Mouse (Mus musculus): Measurements from ENCODE around the gene Olfr1367.
"Not testable (repeated sequence)": the region's sequence is repeated elsewhere in the genome, so short reads cannot be mapped to it uniquely, and the experiment has no call there.

Gene Olfr1367

DNA sequence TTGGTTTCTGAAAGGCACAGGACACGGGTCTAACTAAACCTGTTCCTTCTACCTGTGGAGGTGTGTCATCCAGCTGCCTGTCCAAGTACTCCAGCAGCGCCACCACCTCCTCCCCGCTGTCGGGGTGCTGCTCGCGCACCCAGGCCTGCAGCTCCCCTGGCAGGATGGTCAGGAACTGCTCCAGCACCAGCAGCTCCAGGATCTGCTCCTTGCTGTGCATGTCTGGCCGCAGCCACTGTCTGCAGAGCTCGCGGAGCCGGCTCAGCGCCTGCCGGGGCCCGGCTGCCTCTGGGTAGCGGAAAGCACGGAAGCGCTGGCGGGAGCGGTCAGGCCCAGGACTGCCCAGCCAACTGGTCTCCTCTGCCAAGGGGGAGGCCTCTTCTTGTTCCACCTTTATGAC lies 49.3 kb downstream of the Olfr1367 start:
- not testable (repeated sequence) for DNase-seq (ENCODE audit: low spot score)

DNA sequence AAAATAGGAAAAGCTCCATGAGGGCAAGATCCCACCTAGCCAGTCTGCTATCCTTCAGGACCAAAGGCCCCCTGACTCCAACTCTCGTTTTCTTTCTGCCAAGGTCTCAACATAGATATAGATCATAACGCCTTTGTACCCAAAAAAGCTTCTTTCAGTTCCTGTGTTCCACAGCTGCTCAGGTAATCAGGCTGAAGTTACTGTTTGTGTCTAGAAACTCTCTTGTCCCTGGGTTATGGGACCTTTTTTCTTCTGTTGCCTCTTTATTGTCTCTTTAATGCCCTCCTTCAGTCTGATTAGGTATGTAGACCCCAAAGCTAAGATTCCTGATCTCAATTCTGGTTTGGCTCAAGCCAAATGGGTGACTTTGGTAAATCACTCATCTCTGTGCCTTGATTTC lies 50.8 kb downstream of the Olfr1367 start:
- no peak for DNase-seq (ENCODE audit: low spot score)
